Mouse (Mus musculus): ENCODE results near the gene Ifrd2.

- TF ChIP-seq CTCF (IDR thresholded peaks at IDR 0.05; ENCODE audit: low read depth, low read length) (0 out of 2 replicates have a peak, but pooled peaks have one; percentile 2), GATA1 (IDR thresholded peaks at IDR 0.05; ENCODE audit: borderline replicate concordance, low read length) (no peak)
Observed at GRCm38 (mm10) chr9:107600745-107601144, 13.3 kb downstream of the Ifrd2 start.

All from G1E (cell line).